Mouse (Mus musculus) neural tube, embryonic 15.5 days (tissue): ENCODE data around the gene Syn3. TPM values are rescaled to one million over a fixed set of nuclear protein-coding genes. Genes with fewer than 3 reads are reported as not detected.

ENCODE experiments used
- ATAC-seq: fragments of 200-750 bp; cut with Nextera tagmentation; 2 replicates; pipeline ENCODE4 v1.8.0; 2017; ENCODE audit warnings: mild to moderate bottlenecking, moderate TSS enrichment, moderate library complexity; ENCODE audit not compliant: low FRiP score
- H3K27ac ChIP-seq: fragments of 300-500 bp; sonication (generic); replicated peaks from 2 replicates; pipeline ENCODE4 v1.5.1; 2015; ENCODE audit warnings: mild to moderate bottlenecking, inconsistent platforms
- H3K27me3 ChIP-seq: fragments of 300-500 bp; sonication (generic); replicated peaks from 2 replicates; pipeline ENCODE4 v1.6.1; 2015; ENCODE audit warnings: inconsistent platforms
- H3K36me3 ChIP-seq: fragments of 300-500 bp; sonication (generic); 2 replicates; pipeline ENCODE4 v1.6.1; 2015; ENCODE audit warnings: inconsistent platforms
- H3K4me1 ChIP-seq: fragments of 300-500 bp; sonication (generic); 2 replicates; pipeline ENCODE4 v1.6.1; 2015; ENCODE audit warnings: inconsistent platforms
- H3K4me2 ChIP-seq: fragments of 300-500 bp; sonication (generic); 2 replicates; pipeline ENCODE4 v1.6.1; 2015; ENCODE audit warnings: inconsistent platforms, mild to moderate bottlenecking, moderate library complexity
- H3K4me3 ChIP-seq: fragments of 300-500 bp; sonication (generic); replicated peaks from 2 replicates; pipeline ENCODE4 v1.5.1; 2015; ENCODE audit warnings: mild to moderate bottlenecking, inconsistent platforms
- H3K9ac ChIP-seq: fragments of 300-500 bp; sonication (generic); replicated peaks from 2 replicates; pipeline ENCODE4 v1.6.1; 2015; ENCODE audit warnings: mild to moderate bottlenecking, inconsistent platforms
- H3K9me3 ChIP-seq: fragments of 300-500 bp; sonication (generic); replicated peaks from 2 replicates; pipeline ENCODE4 v1.6.1; 2016; ENCODE audit warnings: inconsistent platforms
- WGBS: fragments of 180-500 bp; shearing (Covaris S2); methylation state at CpG from one replicate; pipeline ENCODE4 v1.1.7; 2015; ENCODE audit warnings: mixed read lengths; 5-methylcytosine and 5-hydroxymethylcytosine counted together
- polyA plus RNA-seq: library from polyadenylated mRNA; unstranded; fragments of >200 nt; fragmentation: Nextera tagmentation; extraction: Ambion mirVana; gene quantifications from 2 replicates; pipeline ENCODE4 v1.2.1, GENCODE M21; 2015

Syn3 gene
- polyA plus RNA-seq, 1 experiment from 2014 or later, result 29.0 TPM

GRCm38 (mm10) chr10:86067911-86068310, 430.8 kb downstream of the Syn3 start:
- Histone ChIP-seq H3K36me3 (peaks cover 16% of the 10 kb centered on the region), H3K27ac (no peak overlapping the region), H3K4me1 (0 out of 2 replicates have a peak, but pooled peaks cover 3% of the 10 kb centered on the region), H3K9me3 (no peaks in the 10 kb centered on the region), H3K4me2 (no peak overlapping the region), H3K4me3 (no peak overlapping the region), H3K27me3 (no peaks in the 10 kb centered on the region), H3K9ac (no peak overlapping the region)
- no peak for ATAC-seq
- 77% methylated on average over 10 of the region's 10 CpGs for WGBS

DNA sequence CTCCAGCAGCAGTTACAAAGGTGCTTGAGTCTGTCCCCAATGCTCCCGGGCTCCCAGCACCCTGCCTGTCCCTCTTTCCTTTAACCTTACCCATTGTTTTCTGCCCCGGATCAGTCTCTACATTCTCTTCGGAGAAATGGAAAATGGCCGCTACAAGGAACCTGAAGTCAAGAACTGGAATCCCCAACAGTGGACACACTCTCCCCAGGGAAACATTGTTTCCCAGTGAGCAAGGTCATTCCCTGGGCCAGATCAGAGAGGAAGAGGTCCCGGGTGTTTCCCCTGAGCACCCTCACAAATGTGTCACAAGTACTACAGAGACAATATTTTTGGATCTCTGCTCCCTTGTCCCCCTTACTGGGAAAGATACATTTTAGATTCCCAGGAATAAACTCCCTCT, 432.0 kb downstream of the Syn3 start:
- H3K9ac ChIP-seq, result no peak overlapping the region
- H3K27ac ChIP-seq, result no peak overlapping the region
- no peak overlapping the region for H3K4me2 ChIP-seq
- 0 out of 2 replicates have a peak, but pooled peaks cover 3% of the 10 kb centered on the region for H3K4me1 ChIP-seq
- H3K9me3 ChIP-seq, result no peaks in the 10 kb centered on the region
- no peak overlapping the region for H3K4me3 ChIP-seq
- no peak for ATAC-seq
- 79% methylated on average over 5 of the region's 5 CpGs for WGBS
- H3K36me3 ChIP-seq, result peaks cover 20% of the 10 kb centered on the region
- H3K27me3 ChIP-seq, result no peaks in the 10 kb centered on the region

- 0 out of 2 replicates have a peak, but pooled peaks cover 3% of the 10 kb centered on the region for H3K4me1 ChIP-seq
- no peaks in the 10 kb centered on the region for H3K27me3 ChIP-seq
- 69% methylated on average over 1 of the region's 1 CpGs for WGBS
- ATAC-seq, result 0 out of 2 replicates have a peak, but pooled peaks have one; percentile 16
- no peak overlapping the region for H3K4me2 ChIP-seq
- no peak overlapping the region for H3K9ac ChIP-seq
- no peaks in the 10 kb centered on the region for H3K9me3 ChIP-seq
- no peak overlapping the region for H3K4me3 ChIP-seq
- peaks cover 22% of the 10 kb centered on the region for H3K36me3 ChIP-seq
- no peak overlapping the region for H3K27ac ChIP-seq
Measured at GRCm38 (mm10) chr10:86065661-86066060, 433.0 kb downstream of the Syn3 start.

- Histone ChIP-seq H3K4me3 (no peak overlapping the region), H3K27ac (no peak overlapping the region), H3K4me2 (no peak overlapping the region), H3K27me3 (no peaks in the 10 kb centered on the region), H3K4me1 (0 out of 2 replicates have a peak, but pooled peaks cover 3% of the 10 kb centered on the region), H3K9ac (no peak overlapping the region), H3K9me3 (no peaks in the 10 kb centered on the region), H3K36me3 (peaks cover 22% of the 10 kb centered on the region)
- ATAC-seq, result peak; percentile 89
- WGBS, result 4% methylated on average over 4 of the region's 4 CpGs
Measured at GRCm38 (mm10) chr10:86064937-86065336, 433.8 kb downstream of the Syn3 start.

- WGBS, result 97% methylated on average over 8 of the region's 8 CpGs
- no peaks in the 10 kb centered on the region for H3K27me3 ChIP-seq
- H3K27ac ChIP-seq, result no peak overlapping the region
- 0 out of 2 replicates have a peak, but pooled peaks cover 3% of the 10 kb centered on the region for H3K4me1 ChIP-seq
- H3K9me3 ChIP-seq, result no peaks in the 10 kb centered on the region
- no peak overlapping the region for H3K4me2 ChIP-seq
- H3K4me3 ChIP-seq, result no peak overlapping the region
- ATAC-seq, result no peak
- H3K36me3 ChIP-seq, result peaks cover 24% of the 10 kb centered on the region
- H3K9ac ChIP-seq, result no peak overlapping the region
Measured at GRCm38 (mm10) chr10:86063018-86063384, 435.7 kb downstream of the Syn3 start.

DNA sequence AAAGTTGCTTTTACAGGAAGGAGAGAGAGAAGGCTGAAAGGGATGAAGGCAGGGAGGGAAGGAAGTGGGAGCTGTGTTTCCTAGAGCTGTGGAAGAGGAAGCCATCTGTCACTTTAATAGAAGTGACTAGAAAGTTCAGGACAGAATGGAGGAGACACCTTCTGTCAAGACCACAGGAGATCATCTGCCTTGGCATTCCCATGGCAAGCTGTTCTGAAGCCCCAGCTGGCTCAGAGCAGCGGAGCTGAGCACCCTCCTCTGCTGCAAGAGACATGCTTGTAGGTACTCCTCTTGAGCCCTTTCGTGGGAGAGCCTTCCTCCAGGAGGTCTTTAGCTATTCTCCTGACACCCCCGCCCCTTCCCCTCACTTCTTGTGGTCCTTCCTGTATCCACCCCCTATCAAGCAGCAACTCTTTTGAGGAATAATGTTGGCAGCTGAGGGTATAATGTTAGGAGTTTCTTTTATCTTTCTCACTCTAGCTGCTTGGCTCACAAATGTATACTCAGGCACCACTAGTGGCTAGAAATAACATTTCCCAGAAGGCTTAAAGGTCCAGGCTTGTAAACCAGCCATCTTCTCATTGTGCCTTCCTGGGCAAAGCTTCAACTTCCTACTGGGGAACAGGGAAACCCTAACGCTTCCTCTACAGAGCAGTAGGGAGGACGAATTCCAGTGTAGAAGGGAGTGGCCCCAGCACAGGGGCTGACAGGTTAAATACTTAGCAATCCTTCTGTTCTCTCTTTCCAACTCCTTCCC, 436.3 kb downstream of the Syn3 start:
- Histone ChIP-seq H3K4me3 (no peak overlapping the region), H3K36me3 (peaks cover 29% of the 10 kb centered on the region), H3K27ac (no peak overlapping the region), H3K9ac (no peak overlapping the region), H3K9me3 (no peaks in the 10 kb centered on the region), H3K4me2 (no peak overlapping the region), H3K27me3 (no peaks in the 10 kb centered on the region), H3K4me1 (0 out of 2 replicates have a peak, but pooled peaks cover 3% of the 10 kb centered on the region)
- 72% methylated on average over 5 of the region's 5 CpGs for whole genome bisulfite sequencing
- ATAC-seq, result no peak

GRCm38 (mm10) chr10:86060267-86060666, 438.4 kb downstream of the Syn3 start:
- no peaks in the 10 kb centered on the region for H3K27me3 ChIP-seq
- H3K4me1 ChIP-seq, result 0 out of 2 replicates have a peak, but pooled peaks cover 3% of the 10 kb centered on the region
- H3K4me3 ChIP-seq, result no peak overlapping the region
- ATAC-seq, result no peak
- whole genome bisulfite sequencing, result 54% methylated on average over 3 of the region's 3 CpGs
- H3K4me2 ChIP-seq, result no peak overlapping the region
- peaks cover 51% of the 10 kb centered on the region for H3K36me3 ChIP-seq
- H3K27ac ChIP-seq, result no peak overlapping the region
- H3K9ac ChIP-seq, result no peak overlapping the region
- no peaks in the 10 kb centered on the region for H3K9me3 ChIP-seq

DNA sequence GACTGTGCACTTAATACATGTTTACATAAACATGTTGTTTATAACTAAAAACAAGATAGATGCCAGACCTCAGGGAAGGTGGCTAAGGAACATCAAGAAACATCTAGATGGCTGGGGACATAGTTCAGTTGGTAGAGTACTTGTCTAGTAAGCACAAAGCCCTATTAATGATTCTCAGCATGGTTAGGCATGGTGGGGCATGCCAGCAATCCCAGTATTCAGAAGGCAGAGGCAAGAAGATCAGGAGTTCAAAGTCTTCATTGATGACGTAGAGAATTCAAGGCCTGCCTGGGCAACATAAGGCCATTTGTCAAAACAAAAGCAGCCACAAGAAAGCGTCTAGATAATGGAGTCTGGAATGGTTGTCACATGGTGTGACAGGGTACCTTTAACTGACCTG, 441.0 kb downstream of the Syn3 start:
- no peaks in the 10 kb centered on the region for H3K27me3 ChIP-seq
- H3K4me3 ChIP-seq, result no peak overlapping the region
- H3K36me3 ChIP-seq, result peaks cover 59% of the 10 kb centered on the region
- no peaks in the 10 kb centered on the region for H3K4me1 ChIP-seq
- H3K9me3 ChIP-seq, result no peaks in the 10 kb centered on the region
- H3K4me2 ChIP-seq, result no peak overlapping the region
- ATAC-seq, result no peak
- no peak overlapping the region for H3K27ac ChIP-seq
- 65% methylated on average over 2 of the region's 2 CpGs for WGBS
- H3K9ac ChIP-seq, result no peak overlapping the region

- Histone ChIP-seq H3K27me3 (no peaks in the 10 kb centered on the region), H3K9ac (no peak overlapping the region), H3K27ac (no peak overlapping the region), H3K4me2 (no peak overlapping the region), H3K36me3 (peaks cover 55% of the 10 kb centered on the region), H3K4me3 (no peak overlapping the region), H3K4me1 (no peaks in the 10 kb centered on the region), H3K9me3 (no peaks in the 10 kb centered on the region)
- no peak for ATAC-seq
- 88% methylated on average over 11 of the region's 11 CpGs for WGBS
Measured at GRCm38 (mm10) chr10:86057286-86057685, 441.4 kb downstream of the Syn3 start.

GRCm38 (mm10) chr10:86056297-86056903, 442.3 kb downstream of the Syn3 start:
- Histone ChIP-seq H3K27me3 (no peaks in the 10 kb centered on the region), H3K9ac (no peak overlapping the region), H3K36me3 (peaks cover 47% of the 10 kb centered on the region), H3K27ac (no peak overlapping the region), H3K4me3 (no peak overlapping the region), H3K4me1 (no peaks in the 10 kb centered on the region), H3K9me3 (no peaks in the 10 kb centered on the region), H3K4me2 (no peak overlapping the region)
- no peak for ATAC-seq
- 88% methylated on average over 8 of the region's 8 CpGs for WGBS

GRCm38 (mm10) chr10:86052818-86053522, 445.7 kb downstream of the Syn3 start:
- Histone ChIP-seq H3K4me3 (no peak overlapping the region), H3K36me3 (peaks cover 53% of the 10 kb centered on the region), H3K9ac (no peak overlapping the region), H3K9me3 (no peaks in the 10 kb centered on the region), H3K4me1 (0 out of 2 replicates have a peak, but pooled peaks cover 2% of the 10 kb centered on the region), H3K27ac (no peak overlapping the region), H3K27me3 (no peaks in the 10 kb centered on the region), H3K4me2 (no peak overlapping the region)
- 81% methylated on average over 10 of the region's 10 CpGs for WGBS
- no peak for ATAC-seq
